Mouse (Mus musculus) cerebellum, adult 2 months (tissue): ENCODE results near the gene Rbms3.

Experiments
- CTCF ChIP-seq: fragments of 200-500 bp; IDR thresholded peaks from 2 replicates; pipeline ENCODE4 v1.5.1; 2011; ENCODE audit warnings: low read depth, mild to moderate bottlenecking, control low read depth, low read length, moderate library complexity, borderline replicate concordance; ENCODE audit not compliant: insufficient read depth
- POLR2A ChIP-seq: fragments of 200-500 bp; IDR thresholded peaks from 2 replicates; pipeline ENCODE4 v1.6.1; 2011; ENCODE audit warnings: low read length, control low read depth, borderline replicate concordance; ENCODE audit not compliant: insufficient read depth

- TF ChIP-seq POLR2A = no peak
- no peak for TF ChIP-seq CTCF
These were observed 744.1 kb downstream of the Rbms3 start for GRCm38 (mm10) chr9:116885617-116886016.
